Mouse (Mus musculus) midbrain, postnatal 0 days (tissue): ENCODE results near the gene Ap3s2. TPM values are rescaled to one million over a fixed set of nuclear protein-coding genes. Genes with fewer than 3 reads are reported as not detected.

Experiments
- ATAC-seq: fragments of 200-750 bp; cut with Nextera tagmentation; 2 replicates; pipeline ENCODE4 v1.8.0; 2017; ENCODE audit warnings: moderate number of reproducible peaks, mild to moderate bottlenecking, moderate TSS enrichment, moderate library complexity; ENCODE audit not compliant: low FRiP score
- DNase-seq: peaks from one replicate; pipeline ENCODE4 v3.0.0-alpha.2; 2015; ENCODE audit warnings: low spot score
- H3K27ac ChIP-seq: fragments of 300-500 bp; sonication (generic); 2 replicates; pipeline ENCODE4 v1.5.1; 2014; ENCODE audit warnings: low read depth, mild to moderate bottlenecking, low read length, mixed read lengths
- H3K27me3 ChIP-seq: fragments of 300-500 bp; sonication (generic); 2 replicates; pipeline ENCODE4 v1.6.1; 2014; ENCODE audit warnings: low read length, control low read depth, mixed read lengths; ENCODE audit not compliant: insufficient read depth
- H3K36me3 ChIP-seq: fragments of 300-500 bp; sonication (generic); 2 replicates; pipeline ENCODE4 v1.6.1; 2014; ENCODE audit warnings: low read length, control low read depth, mixed read lengths; ENCODE audit not compliant: insufficient read depth
- H3K4me1 ChIP-seq: fragments of 300-500 bp; sonication (generic); 2 replicates; pipeline ENCODE4 v1.6.1; 2014; ENCODE audit warnings: mild to moderate bottlenecking, control low read depth, antibody characterized with exemption, low read length, mixed read lengths; ENCODE audit not compliant: insufficient read depth
- H3K4me2 ChIP-seq: fragments of 300-500 bp; sonication (generic); 2 replicates; pipeline ENCODE4 v1.6.1; 2014; ENCODE audit warnings: low read depth, mild to moderate bottlenecking, low read length, mixed read lengths; ENCODE audit not compliant: poor library complexity, severe bottlenecking
- H3K4me3 ChIP-seq: fragments of 300-500 bp; sonication (generic); 2 replicates; pipeline ENCODE4 v1.5.1; 2014; ENCODE audit warnings: low read depth, mild to moderate bottlenecking, low read length, moderate library complexity
- H3K9ac ChIP-seq: fragments of 300-500 bp; sonication (generic); replicated peaks from 2 replicates; pipeline ENCODE4 v1.6.1; 2014; ENCODE audit warnings: mild to moderate bottlenecking, low read length, moderate library complexity, mixed read lengths; ENCODE audit not compliant: poor library complexity, severe bottlenecking
- H3K9me3 ChIP-seq: fragments of 300-500 bp; sonication (generic); 2 replicates; pipeline ENCODE4 v1.6.1; 2016; ENCODE audit warnings: low read length, control low read depth
- CTCF ChIP-seq: IDR thresholded peaks from 2 replicates; pipeline ENCODE4 v1.5.1; 2016; ENCODE audit warnings: antibody characterized with exemption, mild to moderate bottlenecking
- WGBS: fragments of 180-500 bp; shearing (Covaris S2); extraction: QIAGEN DNeasy Blood & Tissue Kit; methylation state at CpG from one replicate; pipeline ENCODE4 v1.1.7; 2014; 5-methylcytosine and 5-hydroxymethylcytosine counted together
- polyA plus RNA-seq: library from polyadenylated mRNA; unstranded; fragments of >200 nt; fragmentation: Nextera tagmentation; extraction: Ambion mirVana; gene quantifications from 2 replicates; pipeline ENCODE4 v1.2.1, GENCODE M21; 2015
- total RNA-seq: library from RNA; depleted of rRNA; stranded (reverse); fragments of >200 nt; gene quantifications from 2 replicates; pipeline ENCODE4 v1.2.3, GENCODE M21; 2014

Ap3s2 gene
- total and polyA plus RNA-seq, 2 experiments from 2014 or later, result 40.9 to 41.4 TPM

GRCm38 (mm10) chr7:79914556-79914955, 5.9 kb downstream of the Ap3s2 start:
- no peaks in the 10 kb centered on the region for H3K27me3 ChIP-seq
- H3K27ac ChIP-seq, result no peak overlapping the region
- H3K4me2 ChIP-seq, result no peak overlapping the region
- 64% methylated on average over 3 of the region's 3 CpGs for WGBS
- no peak for ATAC-seq
- H3K9me3 ChIP-seq, result no peaks in the 10 kb centered on the region
- DNase-seq, result peak; percentile 76
- H3K9ac ChIP-seq, result no peak overlapping the region
- H3K4me3 ChIP-seq, result no peak overlapping the region
- TF ChIP-seq CTCF, result peak; percentile 82
- peaks cover 26% of the 10 kb centered on the region; the same call in 1 of the 2 replicates for H3K36me3 ChIP-seq
- H3K4me1 ChIP-seq, result 0 out of 2 replicates have a peak, but pooled peaks cover 2% of the 10 kb centered on the region

- TF ChIP-seq CTCF, result no peak
Observed at GRCm38 (mm10) chr7:79907356-79907755, 13.1 kb downstream of the Ap3s2 start.

GRCm38 (mm10) chr7:79906914-79907313, 13.5 kb downstream of the Ap3s2 start:
- ATAC-seq, result no peak
- Histone ChIP-seq H3K4me1 (no peaks in the 10 kb centered on the region), H3K36me3 (peaks cover 25% of the 10 kb centered on the region; the same call in 1 of the 2 replicates), H3K9ac (no peak overlapping the region), H3K9me3 (no peaks in the 10 kb centered on the region), H3K27me3 (no peaks in the 10 kb centered on the region), H3K27ac (no peak overlapping the region), H3K4me3 (no peak overlapping the region), H3K4me2 (no peak overlapping the region)
- no peak for DNase-seq
- 86% methylated on average over 3 of the region's 3 CpGs for WGBS
- no peak for TF ChIP-seq CTCF

More at GRCm38 (mm10) chr7:79907356-79907755, 13.1 kb downstream of the Ap3s2 start:
- Histone ChIP-seq H3K36me3 (peaks cover 24% of the 10 kb centered on the region; the same call in 1 of the 2 replicates), H3K4me1 (no peaks in the 10 kb centered on the region), H3K4me2 (no peak overlapping the region), H3K9me3 (no peaks in the 10 kb centered on the region), H3K27me3 (no peaks in the 10 kb centered on the region), H3K27ac (no peak overlapping the region), H3K9ac (no peak overlapping the region), H3K4me3 (no peak overlapping the region)
- DNase-seq (no peak), ATAC-seq (no peak)
- 64% methylated on average over 2 of the region's 2 CpGs for WGBS

GRCm38 (mm10) chr7:79905193-79905592, 15.3 kb downstream of the Ap3s2 start:
- Histone ChIP-seq H3K9ac (no peak overlapping the region), H3K9me3 (no peaks in the 10 kb centered on the region), H3K4me2 (no peak overlapping the region), H3K4me1 (no peaks in the 10 kb centered on the region), H3K27ac (no peak overlapping the region), H3K36me3 (peaks cover 20% of the 10 kb centered on the region; the same call in 1 of the 2 replicates), H3K4me3 (no peak overlapping the region), H3K27me3 (no peaks in the 10 kb centered on the region)
- 96% methylated on average over 4 of the region's 4 CpGs for WGBS
- no peak for ATAC-seq
- DNase-seq, result no peak
- no peak for TF ChIP-seq CTCF

- ATAC-seq (no peak), DNase-seq (no peak)
- H3K27ac ChIP-seq, result no peak overlapping the region
- H3K4me1 ChIP-seq, result no peaks in the 10 kb centered on the region
- 91% methylated on average over 8 of the region's 8 CpGs for WGBS
- no peaks in the 10 kb centered on the region for H3K9me3 ChIP-seq
- no peak overlapping the region for H3K4me3 ChIP-seq
- no peak overlapping the region for H3K9ac ChIP-seq
- H3K4me2 ChIP-seq, result no peak overlapping the region
- H3K27me3 ChIP-seq, result no peaks in the 10 kb centered on the region
- peaks cover 21% of the 10 kb centered on the region; the same call in 1 of the 2 replicates for H3K36me3 ChIP-seq
- no peak for TF ChIP-seq CTCF
Observed at GRCm38 (mm10) chr7:79903160-79903792, 17.2 kb downstream of the Ap3s2 start.

- no peaks in the 10 kb centered on the region for H3K4me1 ChIP-seq
- H3K27ac ChIP-seq, result no peak overlapping the region
- DNase-seq (no peak), ATAC-seq (no peak)
- TF ChIP-seq CTCF, result no peak
- no peak overlapping the region for H3K4me3 ChIP-seq
- H3K9me3 ChIP-seq, result no peaks in the 10 kb centered on the region
- H3K27me3 ChIP-seq, result no peaks in the 10 kb centered on the region
- peaks cover 20% of the 10 kb centered on the region; the same call in 1 of the 2 replicates for H3K36me3 ChIP-seq
- H3K4me2 ChIP-seq, result no peak overlapping the region
- 98% methylated on average over 6 of the region's 6 CpGs for WGBS
- H3K9ac ChIP-seq, result no peak overlapping the region
Observed at GRCm38 (mm10) chr7:79900753-79901152, 19.7 kb downstream of the Ap3s2 start.
